Mouse (Mus musculus) CH12.LX (cell line): ENCODE results near the gene Agap3. TPM values are rescaled to one million over a fixed set of nuclear protein-coding genes. Genes with fewer than 3 reads are reported as not detected.

ENCODE experiments used
- DNase-seq: peaks from one replicate; pipeline ENCODE4 v3.0.0-alpha.2; 2013; ENCODE audit errors: extremely low read depth
- H3K27ac ChIP-seq: 2 replicates; pipeline ENCODE4 v1.5.1; 2012; ENCODE audit warnings: low read depth, mild to moderate bottlenecking, control low read depth, moderate library complexity; ENCODE audit not compliant: insufficient read depth
- H3K27me3 ChIP-seq: replicated peaks from 2 replicates; pipeline ENCODE3; 2012; ENCODE audit warnings: inconsistent platforms
- H3K36me3 ChIP-seq, 2 experiments: replicated peaks in 1 of 2; 2 replicates each; pipeline versions ENCODE3 to v1.6.1; 2012; ENCODE audit warnings: inconsistent platforms in 1 of 2, low read length in 1 of 2, mild to moderate bottlenecking in 1 of 2, mixed read lengths in 1 of 2, moderate library complexity in 1 of 2; ENCODE audit not compliant: control insufficient read depth in 1 of 2, insufficient read depth in 1 of 2
- H3K4me1 ChIP-seq, 2 experiments: 2 replicates each; pipeline ENCODE4 v1.6.1; 2012; ENCODE audit warnings: inconsistent platforms in 1 of 2, moderate library complexity in 1 of 2; ENCODE audit not compliant: insufficient read depth in 2 of 2, control insufficient read depth in 1 of 2
- H3K4me2 ChIP-seq: 2 replicates; pipeline ENCODE4 v1.6.1; 2012; ENCODE audit warnings: low read depth, mild to moderate bottlenecking, control low read depth; ENCODE audit not compliant: poor library complexity, insufficient read depth, severe bottlenecking
- H3K4me3 ChIP-seq, 3 experiments: fragments of 150-350 bp in 1 of 3; sonication (generic) in 1 of 3; replicated peaks in 1 of 3; 2 replicates each; pipeline versions ENCODE3 to v1.5.1; 2011 to 2012; ENCODE audit warnings: low read depth in 2 of 3, low read length in 2 of 3, mild to moderate bottlenecking in 2 of 3, moderate library complexity in 2 of 3, control low read depth in 1 of 3, improper control_type of control experiment in 1 of 3, inconsistent platforms in 1 of 3, mixed read lengths in 1 of 3; ENCODE audit not compliant: poor library complexity in 1 of 3
- H3K79me2 ChIP-seq: replicated peaks from 2 replicates; pipeline ENCODE4 v1.6.1; 2012; ENCODE audit warnings: mild to moderate bottlenecking, moderate library complexity; ENCODE audit not compliant: control insufficient read depth, poor library complexity, insufficient read depth, severe bottlenecking; ENCODE audit errors: extremely low read depth
- H3K9ac ChIP-seq: 2 replicates; pipeline ENCODE4 v1.6.1; 2012; ENCODE audit warnings: low read depth, mild to moderate bottlenecking, control low read depth, moderate library complexity; ENCODE audit not compliant: insufficient read depth
- H3K9me3 ChIP-seq: replicated peaks from 2 replicates; pipeline ENCODE3; 2012; ENCODE audit warnings: low read length, inconsistent platforms, mixed read lengths
- BHLHE40 ChIP-seq: IDR thresholded peaks from 2 replicates; pipeline ENCODE4 v1.6.1; 2011; ENCODE audit warnings: mild to moderate bottlenecking, low read depth, low read length, improper control_type of control experiment
- E2F4 ChIP-seq: IDR thresholded peaks from 2 replicates; pipeline ENCODE4 v1.6.1; 2011; ENCODE audit warnings: low read depth, low read length, improper control_type of control experiment; ENCODE audit not compliant: insufficient replicate concordance
- ELF1 ChIP-seq: IDR thresholded peaks from 2 replicates; pipeline ENCODE4 v1.6.1; 2014; ENCODE audit warnings: low read depth, mild to moderate bottlenecking, inconsistent platforms, low read length, improper control_type of control experiment
- EP300 ChIP-seq: IDR thresholded peaks from 2 replicates; pipeline ENCODE4 v1.6.1; 2011; ENCODE audit warnings: low read length, improper control_type of control experiment
- ETS1 ChIP-seq: conservative IDR thresholded peaks from 2 replicates; pipeline ENCODE4 v1.6.1; 2012; ENCODE audit warnings: low read depth, mild to moderate bottlenecking, inconsistent platforms, low read length, improper control_type of control experiment, moderate library complexity
- GABPA ChIP-seq: IDR thresholded peaks from 2 replicates; pipeline ENCODE4 v1.6.1; 2012; ENCODE audit warnings: low read depth, low read length, improper control_type of control experiment, inconsistent platforms; ENCODE audit not compliant: insufficient replicate concordance
- HCFC1 ChIP-seq: IDR thresholded peaks from 2 replicates; pipeline ENCODE4 v1.6.1; 2012; ENCODE audit warnings: low read depth, mild to moderate bottlenecking, inconsistent platforms, low read length, improper control_type of control experiment
- JUN ChIP-seq: IDR thresholded peaks from 2 replicates; pipeline ENCODE4 v1.6.1; 2011; ENCODE audit warnings: low read depth, mild to moderate bottlenecking, low read length, improper control_type of control experiment, moderate library complexity; ENCODE audit not compliant: insufficient read depth
- JUND ChIP-seq: conservative IDR thresholded peaks from 2 replicates; pipeline ENCODE4 v1.6.1; 2011; ENCODE audit warnings: low read depth, low read length, improper control_type of control experiment
- KAT2A ChIP-seq: IDR thresholded peaks from 2 replicates; pipeline ENCODE4 v1.6.1; 2012; ENCODE audit warnings: low read length, improper control_type of control experiment, inconsistent platforms; ENCODE audit not compliant: insufficient replicate concordance
- MAFK ChIP-seq: IDR thresholded peaks from 2 replicates; pipeline ENCODE4 v1.6.1; 2011; ENCODE audit warnings: low read length, improper control_type of control experiment; ENCODE audit not compliant: insufficient replicate concordance
- MAZ ChIP-seq: IDR thresholded peaks from 2 replicates; pipeline ENCODE4 v1.6.1; 2012; ENCODE audit warnings: low read depth, mild to moderate bottlenecking, inconsistent platforms, low read length, improper control_type of control experiment, moderate library complexity
- MEF2A ChIP-seq: IDR thresholded peaks from 2 replicates; pipeline ENCODE4 v1.6.1; 2014; ENCODE audit warnings: low read depth, mild to moderate bottlenecking, inconsistent platforms, low read length, improper control_type of control experiment, borderline replicate concordance
- MXI1 ChIP-seq: IDR thresholded peaks from 2 replicates; pipeline ENCODE4 v1.6.1; 2011; ENCODE audit warnings: mild to moderate bottlenecking, low read depth, low read length, improper control_type of control experiment
- MYC ChIP-seq: IDR thresholded peaks from 2 replicates; pipeline ENCODE4 v1.6.1; 2011; ENCODE audit warnings: low read depth, mild to moderate bottlenecking, improper control_type of control experiment, low read length
- NELFE ChIP-seq: IDR thresholded peaks from 2 replicates; pipeline ENCODE4 v1.6.1; 2011; ENCODE audit warnings: low read depth, low read length, improper control_type of control experiment
- NRF1 ChIP-seq: IDR thresholded peaks from 2 replicates; pipeline ENCODE4 v1.6.1; 2014; ENCODE audit warnings: low read depth, mild to moderate bottlenecking, inconsistent platforms, low read length, improper control_type of control experiment, moderate library complexity
- PAX5 ChIP-seq: IDR thresholded peaks from 2 replicates; pipeline ENCODE4 v1.6.1; 2012; ENCODE audit warnings: low read length, inconsistent platforms, mixed read lengths
- POLR2A ChIP-seq: IDR thresholded peaks from 2 replicates; pipeline ENCODE4 v1.6.1; 2011; ENCODE audit warnings: low read depth, mild to moderate bottlenecking, improper control_type of control experiment, low read length
- POLR2AphosphoS2 ChIP-seq: IDR thresholded peaks from 2 replicates; pipeline ENCODE4 v1.6.1; 2011; ENCODE audit warnings: low read depth, low read length, improper control_type of control experiment
- RAD21 ChIP-seq: IDR thresholded peaks from 2 replicates; pipeline ENCODE4 v1.6.1; 2011; ENCODE audit warnings: low read depth, mild to moderate bottlenecking, low read length, improper control_type of control experiment, moderate library complexity
- RCOR1 ChIP-seq: conservative IDR thresholded peaks from 2 replicates; pipeline ENCODE4 v1.6.1; 2012; ENCODE audit warnings: low read depth, mild to moderate bottlenecking, inconsistent platforms, low read length, improper control_type of control experiment
- SIN3A ChIP-seq: IDR thresholded peaks from 2 replicates; pipeline ENCODE4 v1.6.1; 2012; ENCODE audit warnings: low read length, improper control_type of control experiment, inconsistent platforms
- SMC3 ChIP-seq: IDR thresholded peaks from 2 replicates; pipeline ENCODE4 v1.6.1; 2011; ENCODE audit warnings: low read depth, low read length, improper control_type of control experiment
- TBP ChIP-seq: conservative IDR thresholded peaks from 2 replicates; pipeline ENCODE4 v1.6.1; 2011; ENCODE audit warnings: low read depth, low read length, improper control_type of control experiment
- UBTF ChIP-seq: IDR thresholded peaks from 2 replicates; pipeline ENCODE4 v1.6.1; 2012; ENCODE audit warnings: low read depth, mild to moderate bottlenecking, inconsistent platforms, low read length, improper control_type of control experiment, moderate library complexity
- USF1 ChIP-seq: IDR thresholded peaks from 2 replicates; pipeline ENCODE4 v1.6.1; 2014; ENCODE audit warnings: low read depth, mild to moderate bottlenecking, inconsistent platforms, low read length, improper control_type of control experiment
- ZC3H11A ChIP-seq: IDR thresholded peaks from 2 replicates; pipeline ENCODE4 v1.6.1; 2012; ENCODE audit warnings: low read depth, mild to moderate bottlenecking, inconsistent platforms, low read length, improper control_type of control experiment
- ZKSCAN1 ChIP-seq: IDR thresholded peaks from 2 replicates; pipeline ENCODE4 v1.6.1; 2012; ENCODE audit warnings: low read depth, inconsistent platforms, low read length, improper control_type of control experiment, borderline replicate concordance
- ZMIZ1 ChIP-seq: IDR thresholded peaks from 2 replicates; pipeline ENCODE4 v1.6.1; 2012; ENCODE audit warnings: low read depth, mild to moderate bottlenecking, inconsistent platforms, low read length, improper control_type of control experiment
- ZNF384 ChIP-seq: IDR thresholded peaks from 2 replicates; pipeline ENCODE4 v1.6.1; 2012; ENCODE audit warnings: low read depth, low read length, improper control_type of control experiment, inconsistent platforms
- dilution Hi-C: fragments of 300-500 bp; cut with MboI; formaldehyde crosslinking; loops from 2 replicates; pipeline ENCODE4 v1.14.3; 2020; ENCODE audit warnings: low sequenced_read_pairs; ENCODE audit not compliant: extremely low pct_unique_long_range_greater_than_20kb, extremely low pct_ligation_motif_present
- in situ Hi-C: fragments of 300-500 bp; cut with MboI; formaldehyde crosslinking; loops from 3 replicates; pipeline ENCODE4 v1.14.3; 2019; ENCODE audit warnings: low sequenced_read_pairs, low pct_ligation_motif_present, low pct_unique_long_range_greater_than_20kb, mixed read lengths
- polyA plus RNA-seq: library from polyadenylated mRNA; unstranded; fragments of >175 nt; gene quantifications from 2 replicates; pipeline ENCODE4 v1.2.1, GENCODE M21; 2012; ENCODE audit warnings: low read depth; ENCODE audit not compliant: insufficient read length
- total RNA-seq, 2 experiments: library from RNA; depleted of rRNA; stranded (reverse); fragments of 300-350 nt in 1 of 2; fragments of >200 nt in 1 of 2; gene quantifications; 2 replicates each; pipeline ENCODE4 v1.2.3; 2012 to 2014

The Agap3 gene
- total and polyA plus RNA-seq, 3 experiments: 15.4 to 43.5 (median 38.0) TPM

DNA sequence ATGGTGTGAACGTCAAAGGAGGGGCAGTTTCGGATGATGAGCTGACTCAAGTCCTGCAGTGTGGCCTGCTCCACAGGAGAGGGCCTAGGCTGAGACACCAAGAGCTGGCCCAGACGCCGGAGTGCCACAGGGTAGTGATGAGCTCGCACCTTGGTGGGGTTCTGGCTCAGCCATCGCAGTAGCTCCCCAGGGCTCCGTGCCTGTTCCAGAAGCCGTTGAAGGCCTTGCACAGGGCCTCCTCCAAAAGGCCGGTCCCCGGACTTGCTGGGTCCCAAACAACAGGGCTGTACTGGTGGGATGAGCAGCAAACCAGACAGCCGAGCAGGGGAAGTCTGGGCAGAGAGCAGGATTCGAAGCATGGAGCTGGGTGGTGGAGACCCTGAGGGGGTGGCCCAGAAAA, 8.1 kb upstream of the Agap3 start:
- no peak overlapping the region for H3K27ac ChIP-seq
- H3K4me2 ChIP-seq: peak overlapping the region; percentile 69
- dilution Hi-C loops (no loop called here), in situ Hi-C loops (no loop called here)
- H3K4me3 ChIP-seq: peak overlapping the region; percentile 78 to 93 (median 83)
- peak overlapping the region; percentile 64 for H3K9ac ChIP-seq
- H3K36me3 ChIP-seq: peaks cover 38 to 51% of the 10 kb centered on the region in 2 experiments
- TF ChIP-seq BHLHE40 (no peak), RCOR1 (no peak), GABPA (no peak), HCFC1 (no peak), POLR2A (no peak), ZMIZ1 (no peak), POLR2AphosphoS2 (no peak), ZKSCAN1 (no peak), NELFE (no peak), SIN3A (no peak)
- TF ChIP-seq, all 38 proteins: peak for 0
- Histone ChIP-seq H3K79me2 (peaks cover 9% of the 10 kb centered on the region), H3K4me1 (peaks cover 24 to 40% of the 10 kb centered on the region in 2 experiments), H3K27me3 (peaks cover 11% of the 10 kb centered on the region), H3K9me3 (no peaks in the 10 kb centered on the region)
- DNase-seq: no peak

DNA sequence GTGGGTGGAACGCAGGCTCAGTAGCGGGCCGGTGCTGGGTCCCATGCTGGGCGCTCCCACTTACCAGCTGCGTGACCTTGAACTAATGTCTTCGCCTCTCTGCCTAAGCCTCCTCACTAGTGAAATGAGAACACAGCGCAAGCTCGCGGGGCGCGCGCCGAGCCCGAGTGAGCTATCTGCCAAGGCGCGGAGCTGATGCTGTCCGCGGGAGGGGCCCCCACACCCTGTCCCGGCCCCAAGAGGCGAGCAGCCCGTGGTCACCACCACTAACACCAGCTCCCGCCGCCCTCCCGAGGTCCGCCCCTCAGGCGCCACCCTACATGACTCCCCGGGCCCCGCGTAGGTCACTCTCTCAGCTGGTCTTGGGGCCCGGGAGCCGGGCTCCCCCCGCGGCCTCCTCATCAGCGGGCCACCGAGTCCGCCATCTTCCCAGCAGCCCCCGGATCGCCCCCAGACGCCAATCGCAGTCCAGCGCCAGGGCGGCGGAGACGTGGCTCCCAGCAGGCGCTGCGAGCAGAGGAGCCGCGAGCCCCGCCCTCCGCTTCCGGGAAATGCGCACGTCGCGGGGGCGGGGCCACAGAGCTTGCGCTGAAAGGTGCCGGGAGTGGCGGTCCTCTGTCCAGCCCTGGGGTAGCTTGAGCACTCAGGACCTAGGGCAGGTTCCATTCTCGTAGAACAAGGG, 7.1 kb upstream of the Agap3 start, which contains the start of gene Fastk:
Fastk (minus strand) TSS at position 542 of the 682 bp plus-strand sequence.
- H3K36me3 ChIP-seq: peaks cover 29 to 41% of the 10 kb centered on the region in 2 experiments
- peaks cover 18% of the 10 kb centered on the region for H3K27me3 ChIP-seq
- H3K4me1 ChIP-seq: peaks cover 24 to 40% of the 10 kb centered on the region in 2 experiments
- peak within 1 kb of the TSS; percentile 72 for H3K4me2 ChIP-seq
- DNase-seq: peak; percentile 89
- in situ Hi-C loops: no loop called here
- dilution Hi-C loops: no loop called here
- H3K9me3 ChIP-seq: no peaks in the 10 kb centered on the region
- peaks cover 9% of the 10 kb centered on the region for H3K79me2 ChIP-seq
- H3K9ac ChIP-seq: peak within 1 kb of the TSS; percentile 64
- peak within 1 kb of the TSS; percentile 24 for H3K27ac ChIP-seq
- H3K4me3 ChIP-seq: peak within 1 kb of the TSS; percentile 78 to 93 (median 83)
- TF ChIP-seq JUN (no peak), UBTF (no peak; the same call in 1 of the 2 replicates), NRF1 (peak; percentile 73), ZMIZ1 (peak; percentile 80; the same call in 1 of the 2 replicates), MEF2A (peak; percentile 44; the same call in 1 of the 2 replicates), BHLHE40 (no peak), EP300 (no peak), MXI1 (peak; percentile 71), ETS1 (no peak; the same call in 1 of the 2 replicates), HCFC1 (peak; percentile 87), ELF1 (peak; percentile 95), USF1 (no peak), RAD21 (no peak), SMC3 (no peak), NELFE (peak; percentile 95), ZC3H11A (no peak), PAX5 (no peak), ZNF384 (no peak), RCOR1 (no peak), TBP (peak; percentile 59), MYC (no peak), KAT2A (peak; percentile 75; the same call in 1 of the 2 replicates), MAFK (no peak), E2F4 (no peak), MAZ (peak; percentile 87; the same call in 1 of the 2 replicates), JUND (no peak)
